Mouse (Mus musculus) liver, embryonic 12.5 days (tissue): ENCODE results near the gene Enho. TPM values are rescaled to one million over a fixed set of nuclear protein-coding genes. Genes with fewer than 3 reads are reported as not detected.

Experiments used
- ATAC-seq: fragments of 200-750 bp; cut with Nextera tagmentation; 2 replicates; pipeline ENCODE4 v1.8.0; 2017; ENCODE audit warnings: moderate number of reproducible peaks, mild to moderate bottlenecking, moderate library complexity
- H3K27ac ChIP-seq: fragments of 300-500 bp; sonication (generic); 2 replicates; pipeline ENCODE4 v1.5.1; 2016; ENCODE audit warnings: mild to moderate bottlenecking
- H3K27me3 ChIP-seq: fragments of 300-500 bp; sonication (generic); replicated peaks from 2 replicates; pipeline ENCODE4 v1.6.1; 2016; ENCODE audit warnings: mild to moderate bottlenecking, moderate library complexity
- H3K36me3 ChIP-seq: fragments of 300-500 bp; sonication (generic); 2 replicates; pipeline ENCODE4 v1.6.1; 2016; ENCODE audit warnings: mild to moderate bottlenecking, moderate library complexity
- H3K4me1 ChIP-seq: fragments of 300-500 bp; sonication (generic); 2 replicates; pipeline ENCODE4 v1.6.1; 2016
- H3K4me2 ChIP-seq: fragments of 300-500 bp; sonication (generic); 2 replicates; pipeline ENCODE4 v1.6.1; 2016; ENCODE audit warnings: mild to moderate bottlenecking, moderate library complexity
- H3K4me3 ChIP-seq: fragments of 300-500 bp; sonication (generic); 2 replicates; pipeline ENCODE4 v1.5.1; 2016; ENCODE audit warnings: mild to moderate bottlenecking, moderate library complexity
- H3K9ac ChIP-seq: fragments of 300-500 bp; sonication (generic); 2 replicates; pipeline ENCODE4 v1.6.1; 2016; ENCODE audit warnings: mild to moderate bottlenecking, moderate library complexity
- H3K9me3 ChIP-seq: fragments of 300-500 bp; sonication (generic); replicated peaks from 2 replicates; pipeline ENCODE4 v1.6.1; 2016; ENCODE audit warnings: mild to moderate bottlenecking, moderate library complexity
- WGBS: fragments of 180-500 bp; shearing (Covaris S2); methylation state at CpG from one replicate; pipeline ENCODE4 v1.1.7; 2016; ENCODE audit not compliant: insufficient replicate concordance; 5-methylcytosine and 5-hydroxymethylcytosine counted together
- polyA plus RNA-seq: library from polyadenylated mRNA; unstranded; fragments of >200 nt; fragmentation: Nextera tagmentation; extraction: Ambion mirVana; gene quantifications from 2 replicates; pipeline ENCODE4 v1.2.1, GENCODE M21; 2016

The Enho gene
- polyA plus RNA-seq, 1 experiment from 2014 or later: 1.5 TPM

- H3K4me1 ChIP-seq: peaks cover 40% of the 10 kb centered on the region
- no peak overlapping the region for H3K27ac ChIP-seq
- H3K4me3 ChIP-seq: no peak overlapping the region
- peaks cover 80% of the 10 kb centered on the region for H3K27me3 ChIP-seq
- H3K9ac ChIP-seq: no peak overlapping the region
- H3K36me3 ChIP-seq: no peaks in the 10 kb centered on the region
- H3K4me2 ChIP-seq: no peak overlapping the region
- ATAC-seq: 0 out of 2 replicates have a peak, but pooled peaks have one; percentile 24
- 57% methylated on average over 11 of the region's 11 CpGs for WGBS
- H3K9me3 ChIP-seq: no peaks in the 10 kb centered on the region
These were observed 20.8 kb upstream of the Enho start for GRCm38 (mm10) chr4:41660851-41661430.

GRCm38 (mm10) chr4:41659556-41659955 is 19.4 kb upstream of the Enho start:
- WGBS: 64% methylated on average over 13 of the region's 13 CpGs
- no peak overlapping the region for H3K27ac ChIP-seq

GRCm38 (mm10) chr4:41658566-41659384 is 18.7 kb upstream of the Enho start:
- no peaks in the 10 kb centered on the region for H3K36me3 ChIP-seq
- H3K4me3 ChIP-seq: no peak overlapping the region
- peak; percentile 43 for ATAC-seq
- no peaks in the 10 kb centered on the region for H3K9me3 ChIP-seq
- H3K4me2 ChIP-seq: peak overlapping the region; percentile 25
- H3K27me3 ChIP-seq: peaks cover 70% of the 10 kb centered on the region
- peaks cover 35% of the 10 kb centered on the region for H3K4me1 ChIP-seq
- no peak overlapping the region for H3K27ac ChIP-seq
- 21% methylated on average over 20 of the region's 25 CpGs for WGBS
- no peak overlapping the region for H3K9ac ChIP-seq

More at GRCm38 (mm10) chr4:41659556-41659955, 19.4 kb upstream of the Enho start:
- no peak overlapping the region for H3K4me3 ChIP-seq
- no peak overlapping the region for H3K4me2 ChIP-seq
- no peak overlapping the region for H3K9ac ChIP-seq
- peaks cover 32% of the 10 kb centered on the region for H3K4me1 ChIP-seq
- ATAC-seq: no peak
- H3K9me3 ChIP-seq: no peaks in the 10 kb centered on the region
- peaks cover 76% of the 10 kb centered on the region for H3K27me3 ChIP-seq
- no peaks in the 10 kb centered on the region for H3K36me3 ChIP-seq

- 58% methylated on average over 2 of the region's 2 CpGs for WGBS
- peaks cover 19% of the 10 kb centered on the region for H3K4me1 ChIP-seq
- H3K27me3 ChIP-seq: peaks cover 51% of the 10 kb centered on the region
- no peaks in the 10 kb centered on the region for H3K36me3 ChIP-seq
- no peak for ATAC-seq
- no peak overlapping the region for H3K4me2 ChIP-seq
- no peak overlapping the region for H3K9ac ChIP-seq
- no peak overlapping the region for H3K27ac ChIP-seq
- H3K4me3 ChIP-seq: no peak overlapping the region
- H3K9me3 ChIP-seq: no peaks in the 10 kb centered on the region
These were observed 15.4 kb upstream of the Enho start for GRCm38 (mm10) chr4:41655525-41655924.

- Histone ChIP-seq H3K27me3 (peaks cover 39% of the 10 kb centered on the region), H3K27ac (no peak overlapping the region), H3K4me1 (peaks cover 21% of the 10 kb centered on the region), H3K36me3 (no peaks in the 10 kb centered on the region), H3K4me3 (no peak overlapping the region), H3K9ac (no peak overlapping the region), H3K9me3 (no peaks in the 10 kb centered on the region), H3K4me2 (no peak overlapping the region)
- WGBS: 19% methylated on average over 7 of the region's 7 CpGs
- no peak for ATAC-seq
These were observed 14.1 kb upstream of the Enho start for GRCm38 (mm10) chr4:41654217-41654616.

- Histone ChIP-seq H3K9ac (no peak overlapping the region), H3K36me3 (no peaks in the 10 kb centered on the region), H3K9me3 (no peaks in the 10 kb centered on the region), H3K27ac (no peak overlapping the region), H3K27me3 (peaks cover 35% of the 10 kb centered on the region), H3K4me2 (no peak overlapping the region), H3K4me3 (no peak overlapping the region), H3K4me1 (peaks cover 22% of the 10 kb centered on the region)
- 48% methylated on average over 6 of the region's 6 CpGs for WGBS
- peak; percentile 49; the same call in 1 of the 2 replicates for ATAC-seq
These were observed 13.6 kb upstream of the Enho start for GRCm38 (mm10) chr4:41653730-41654129.

- Histone ChIP-seq H3K27me3 (peaks cover 30% of the 10 kb centered on the region), H3K27ac (no peak overlapping the region), H3K9ac (no peak overlapping the region), H3K4me2 (no peak overlapping the region), H3K4me3 (no peak overlapping the region), H3K36me3 (no peaks in the 10 kb centered on the region), H3K9me3 (no peaks in the 10 kb centered on the region), H3K4me1 (peaks cover 22% of the 10 kb centered on the region)
- 45% methylated on average over 6 of the region's 6 CpGs for WGBS
- no peak for ATAC-seq
These were observed 13.2 kb upstream of the Enho start for GRCm38 (mm10) chr4:41653296-41653695.

DNA sequence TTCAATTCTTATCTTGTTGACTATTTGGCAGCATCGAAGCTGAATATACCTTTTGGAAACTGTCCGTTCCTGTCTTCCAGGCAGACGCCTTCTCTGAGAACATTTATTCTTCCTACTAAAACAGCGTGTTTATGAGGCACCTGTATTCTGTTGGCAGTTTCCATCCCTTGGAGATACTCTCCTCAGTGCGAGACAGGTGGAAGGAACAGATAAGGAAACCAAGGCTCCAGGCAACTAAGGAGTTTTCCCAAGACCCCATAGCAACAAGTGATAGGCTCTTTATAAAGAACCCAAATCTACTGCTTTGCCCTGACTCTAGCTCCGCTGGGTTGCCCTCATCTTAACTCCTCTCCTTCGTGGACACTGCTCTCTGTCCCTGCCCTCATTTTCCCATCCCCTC is 8.5 kb upstream of the Enho start:
- H3K4me2 ChIP-seq: peak overlapping the region; percentile 27
- WGBS: 32% methylated on average over 7 of the region's 7 CpGs
- H3K9me3 ChIP-seq: no peaks in the 10 kb centered on the region
- H3K9ac ChIP-seq: no peak overlapping the region
- H3K4me1 ChIP-seq: peaks cover 18% of the 10 kb centered on the region
- ATAC-seq: peak; percentile 85
- H3K27me3 ChIP-seq: 0 out of 2 replicates have a peak, but pooled peaks cover 3% of the 10 kb centered on the region
- no peaks in the 10 kb centered on the region for H3K36me3 ChIP-seq
- no peak overlapping the region for H3K4me3 ChIP-seq
- H3K27ac ChIP-seq: peak overlapping the region; percentile 46; the same call in 1 of the 2 replicates

- ATAC-seq: no peak
- Histone ChIP-seq H3K9ac (no peak overlapping the region; the same call in 1 of the 2 replicates), H3K4me1 (peaks cover 18% of the 10 kb centered on the region), H3K27ac (peak overlapping the region; percentile 46; the same call in 1 of the 2 replicates), H3K36me3 (no peaks in the 10 kb centered on the region), H3K4me2 (peak overlapping the region; percentile 27; the same call in 1 of the 2 replicates), H3K4me3 (no peak overlapping the region), H3K27me3 (0 out of 2 replicates have a peak, but pooled peaks cover 3% of the 10 kb centered on the region), H3K9me3 (no peaks in the 10 kb centered on the region)
- WGBS: 54% methylated on average over 4 of the region's 4 CpGs
These were observed 8.0 kb upstream of the Enho start for GRCm38 (mm10) chr4:41648157-41648556.

GRCm38 (mm10) chr4:41645488-41645887 is 5.4 kb upstream of the Enho start:
- H3K4me2 ChIP-seq: no peak overlapping the region
- H3K9me3 ChIP-seq: no peaks in the 10 kb centered on the region
- peaks cover 22% of the 10 kb centered on the region for H3K4me1 ChIP-seq
- ATAC-seq: no peak
- no peak overlapping the region for H3K27ac ChIP-seq
- no peaks in the 10 kb centered on the region for H3K36me3 ChIP-seq
- H3K4me3 ChIP-seq: no peak overlapping the region
- 17% methylated on average over 5 of the region's 5 CpGs for WGBS
- H3K9ac ChIP-seq: no peak overlapping the region
- no peaks in the 10 kb centered on the region; the same call in 1 of the 2 replicates for H3K27me3 ChIP-seq

GRCm38 (mm10) chr4:41641199-41641822 is 1.2 kb upstream of the Enho start:
- Histone ChIP-seq H3K9me3 (no peaks in the 10 kb centered on the region), H3K9ac (no peak overlapping the region), H3K4me1 (peaks cover 15% of the 10 kb centered on the region), H3K4me2 (no peak overlapping the region), H3K27ac (no peak overlapping the region), H3K36me3 (no peaks in the 10 kb centered on the region), H3K27me3 (peaks cover 37% of the 10 kb centered on the region), H3K4me3 (no peak overlapping the region)
- no peak for ATAC-seq
- WGBS: 71% methylated on average over 6 of the region's 6 CpGs
